ENCODE assay signal across 1 mouse cellular context in the genomic region with DNA sequence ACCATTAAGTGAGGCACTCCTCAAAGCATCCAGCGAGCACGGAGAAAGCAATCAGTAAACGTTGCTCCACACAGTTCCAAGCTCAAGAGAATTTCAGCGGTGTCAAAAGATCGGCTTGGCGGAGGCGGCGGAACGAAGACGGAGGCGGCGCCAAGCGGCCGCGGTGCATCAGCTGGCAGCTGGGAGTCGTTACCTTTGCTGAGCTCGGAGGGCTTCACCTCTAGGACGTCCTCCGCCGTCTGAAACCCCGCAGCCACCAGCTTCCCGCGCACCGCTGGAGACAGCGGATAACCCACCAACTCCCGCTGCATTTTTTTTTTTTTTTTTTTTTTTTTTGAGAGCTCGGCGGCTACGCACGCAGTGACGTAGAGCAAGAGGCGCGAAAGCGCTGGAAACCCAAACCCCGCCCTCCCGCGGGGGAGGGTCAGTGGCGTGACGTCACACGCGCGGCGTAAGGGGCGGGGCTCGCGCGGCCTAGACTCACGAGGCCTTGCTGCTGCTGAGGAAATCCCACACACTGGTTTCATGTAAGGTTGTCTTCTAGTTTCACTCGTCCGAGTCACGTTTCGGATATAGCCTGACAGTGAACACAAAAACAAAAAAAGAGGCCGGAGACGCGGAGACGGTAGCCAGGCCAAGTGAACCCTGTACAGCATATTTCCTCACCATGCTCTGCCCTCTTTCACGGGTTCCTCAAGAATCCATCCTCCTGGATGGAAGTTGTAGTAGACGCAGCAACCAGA.
TF ChIP-seq lines count a peak whose summit lies in the region.

No protein-coding gene starts in this region.

TF ChIP-seq in myocyte, 11 proteins besides CTCF, POLR2A, EP300 and RAD21 (continued from another document):
- peak in 1 of 3 experiments; percentile 57 for TF ChIP-seq MYOD1 (IDR thresholded peaks at IDR 0.05; ENCODE audit: control insufficient read depth in 1 of 3, insufficient read length in 2 of 3, low read depth in 2 of 3)
- TF ChIP-seq E2F4 (IDR thresholded peaks at IDR 0.05; ENCODE audit: insufficient read depth): peak; percentile 39
- TF ChIP-seq POLR2AphosphoS2 (IDR thresholded peaks at IDR 0.05; ENCODE audit: insufficient read length, low read depth): peak; percentile 84
- no peak for TF ChIP-seq MAX (IDR thresholded peaks at IDR 0.05; ENCODE audit: low read depth)
- TF ChIP-seq MYOG (IDR thresholded peaks at IDR 0.05; ENCODE audit: control insufficient read depth in 1 of 3, insufficient read depth in 1 of 3, insufficient read length in 2 of 3, low read depth in 2 of 3): peak in 1 of 3 experiments; percentile 20
- TF ChIP-seq USF1 (IDR thresholded peaks at IDR 0.05; ENCODE audit: low read depth): no peak
- peak; percentile 50 for TF ChIP-seq SRF (IDR thresholded peaks at IDR 0.05; ENCODE audit: control insufficient read depth, insufficient read length, low read depth)
- TF ChIP-seq REST (IDR thresholded peaks at IDR 0.05; ENCODE audit: insufficient read depth, insufficient read length): no peak
- no peak for TF ChIP-seq TCF12 (IDR thresholded peaks at IDR 0.05; ENCODE audit: insufficient read depth, poor library complexity, severe bottlenecking)
